Mouse (Mus musculus): ENCODE data around the gene Optn. TPM values are rescaled to one million over a fixed set of nuclear protein-coding genes. Genes with fewer than 3 reads are reported as not detected.

Optn gene
- polyA plus RNA-seq, 1 experiment from 2014 or later: 13.6 TPM

DNA sequence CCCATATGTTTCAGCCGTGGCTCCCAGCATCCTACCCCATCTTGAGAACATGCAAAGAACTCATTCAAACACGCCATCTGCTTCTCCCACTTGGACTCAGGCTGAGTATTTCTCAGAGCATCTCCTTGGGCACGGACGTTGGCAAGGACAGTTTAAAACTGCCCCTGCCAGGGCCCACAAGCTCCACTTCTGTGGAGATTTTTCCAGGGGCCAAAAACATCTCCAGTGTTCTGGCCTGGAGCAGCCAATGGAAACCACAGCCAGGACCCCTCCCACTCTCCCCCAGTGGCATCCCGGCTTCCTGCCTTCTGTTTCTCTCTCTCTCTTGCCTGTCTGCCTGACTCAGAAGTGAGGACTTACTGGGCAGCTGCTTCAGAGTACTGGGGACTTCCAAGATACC, 88.0 kb downstream of the Optn start, which contains the start of gene Ucma:
Gene Ucma (plus strand): TSS at position 316 of the 400 bp plus-strand sequence.
- Histone ChIP-seq H3K4me2 (no peak within 1 kb of the TSS), H3K27me3 (ENCODE audit: control insufficient read depth, insufficient read depth, low read length) (no peaks in the 10 kb centered on the region), H3K9me3 (replicated peaks; ENCODE audit: control insufficient read depth, low read length) (no peaks in the 10 kb centered on the region), H3K9ac (ENCODE audit: low read depth, low read length) (no peak within 1 kb of the TSS), H3K4me3 (ENCODE audit: low read depth, low read length) (no peak within 1 kb of the TSS), H3K27ac (ENCODE audit: low read depth, low read length) (no peak within 1 kb of the TSS), H3K36me3 (ENCODE audit: control insufficient read depth, insufficient read depth, low read length) (no peaks in the 10 kb centered on the region), H3K4me1 (ENCODE audit: control insufficient read depth, insufficient read depth, low read length) (peaks cover 3% of the 10 kb centered on the region; the same call in 1 of the 2 replicates)
- WGBS (ENCODE audit: insufficient replicate concordance): 72% methylated on average over 5 of the region's 5 CpGs
- no peak for ATAC-seq (replicated peaks; ENCODE audit: insufficient number of reproducible peaks, low FRiP score, low TSS enrichment)

Other genes starting within 250 kb of the Optn start
- gene Sephs1, start 182.5 kb downstream of the Optn start, polyA plus RNA-seq (2014; fragmentation: Nextera tagmentation; extraction: Ambion mirVana): 51.0 and 56.4 TPM in 2 replicates
- gene Phyh, start 145.0 kb downstream of the Optn start, polyA plus RNA-seq (2014; fragmentation: Nextera tagmentation; extraction: Ambion mirVana): 110 and 113 TPM in 2 replicates
- gene Ucma, start 87.9 kb downstream of the Optn start, polyA plus RNA-seq (2014; fragmentation: Nextera tagmentation; extraction: Ambion mirVana): not detected in 2 replicates
- 21.4 and 23.2 TPM in 2 replicates for gene Mcm10, start 51.3 kb downstream of the Optn start, polyA plus RNA-seq (2014; fragmentation: Nextera tagmentation; extraction: Ambion mirVana)
- 7.9 and 9.3 TPM in 2 replicates for gene Ccdc3, start 73.7 kb upstream of the Optn start, polyA plus RNA-seq (2014; fragmentation: Nextera tagmentation; extraction: Ambion mirVana)

Measured in heart, embryonic 11.5 days (tissue).